Mouse (Mus musculus): ENCODE results near the gene Tmem262. TPM values are rescaled to one million over a fixed set of nuclear protein-coding genes. Genes with fewer than 3 reads are reported as not detected.

The Tmem262 gene
- not detected in 2 replicates for polyA plus RNA-seq (2012; rRNA removed)

DNA sequence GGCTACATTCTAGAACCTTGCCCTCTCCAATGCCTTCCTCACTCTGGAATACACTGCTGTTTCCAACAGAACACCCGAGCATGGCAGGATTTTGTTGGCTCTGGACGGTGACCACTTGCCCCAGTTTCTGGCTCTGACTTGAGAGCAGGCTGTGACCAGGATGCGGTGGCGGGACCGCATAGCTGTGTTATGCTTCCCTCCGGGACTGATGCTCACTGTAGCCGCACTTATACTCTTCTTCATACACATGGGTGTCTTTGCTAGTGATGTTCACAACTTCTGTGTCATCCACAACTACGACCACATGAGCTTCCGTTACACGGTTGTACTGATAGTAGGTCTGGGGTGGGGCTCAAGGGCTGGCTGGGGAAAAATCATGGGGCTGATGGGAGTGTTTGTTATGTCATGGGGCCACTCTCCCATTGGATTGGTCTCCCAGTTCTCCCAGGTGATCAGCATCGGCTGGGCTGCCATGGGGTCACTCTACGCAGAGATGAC, at the start of gene Tmem262:
Gene Tmem262, plus strand, starts transcription at position 51 of the 498 bp plus-strand sequence.

DNA sequence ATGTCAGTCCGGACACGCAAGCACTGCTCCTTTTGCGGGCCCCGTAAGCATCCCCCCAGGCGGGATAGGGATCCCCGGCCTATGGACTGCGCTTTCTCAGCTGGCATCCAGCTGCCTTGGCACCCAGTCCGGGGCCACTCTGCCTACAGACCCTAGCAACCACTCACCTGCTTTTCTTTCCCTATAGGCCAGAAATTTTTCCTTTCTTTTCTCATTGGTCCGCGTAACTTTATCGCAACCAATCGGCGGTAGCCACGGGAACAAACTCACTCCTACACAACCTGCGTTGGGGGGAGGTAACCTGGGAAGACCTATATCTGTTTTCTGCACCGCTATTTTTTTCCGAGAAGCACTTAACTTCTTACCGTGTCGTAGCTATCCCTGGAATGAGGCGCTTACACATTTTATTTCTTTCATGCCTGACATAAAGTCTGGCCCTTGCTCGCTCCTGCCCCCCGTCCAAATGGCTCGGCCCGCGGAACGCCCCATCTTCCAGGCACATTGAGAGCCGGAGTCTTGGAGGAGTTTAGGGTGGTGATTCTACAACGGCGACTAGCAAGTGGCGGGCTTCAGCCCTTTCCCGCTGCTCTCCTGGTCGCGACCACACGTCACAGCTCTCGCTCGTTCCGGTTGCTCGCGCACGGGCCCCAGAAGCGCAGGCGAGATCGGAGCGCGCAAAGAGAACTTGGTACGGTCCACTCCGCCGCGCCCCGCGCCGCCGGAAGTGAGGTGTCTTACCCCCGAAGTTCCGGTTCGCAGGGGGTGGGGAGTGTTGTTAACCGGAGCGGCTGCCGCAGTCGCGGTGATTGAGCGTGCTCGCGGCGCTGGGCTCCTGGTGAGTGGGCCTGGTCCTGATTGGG, 33.3 kb upstream of the Tmem262 start, which contains the start of gene Syvn1:
Gene Syvn1, plus strand, starts transcription at position 283 of the 860 bp plus-strand sequence.

DNA sequence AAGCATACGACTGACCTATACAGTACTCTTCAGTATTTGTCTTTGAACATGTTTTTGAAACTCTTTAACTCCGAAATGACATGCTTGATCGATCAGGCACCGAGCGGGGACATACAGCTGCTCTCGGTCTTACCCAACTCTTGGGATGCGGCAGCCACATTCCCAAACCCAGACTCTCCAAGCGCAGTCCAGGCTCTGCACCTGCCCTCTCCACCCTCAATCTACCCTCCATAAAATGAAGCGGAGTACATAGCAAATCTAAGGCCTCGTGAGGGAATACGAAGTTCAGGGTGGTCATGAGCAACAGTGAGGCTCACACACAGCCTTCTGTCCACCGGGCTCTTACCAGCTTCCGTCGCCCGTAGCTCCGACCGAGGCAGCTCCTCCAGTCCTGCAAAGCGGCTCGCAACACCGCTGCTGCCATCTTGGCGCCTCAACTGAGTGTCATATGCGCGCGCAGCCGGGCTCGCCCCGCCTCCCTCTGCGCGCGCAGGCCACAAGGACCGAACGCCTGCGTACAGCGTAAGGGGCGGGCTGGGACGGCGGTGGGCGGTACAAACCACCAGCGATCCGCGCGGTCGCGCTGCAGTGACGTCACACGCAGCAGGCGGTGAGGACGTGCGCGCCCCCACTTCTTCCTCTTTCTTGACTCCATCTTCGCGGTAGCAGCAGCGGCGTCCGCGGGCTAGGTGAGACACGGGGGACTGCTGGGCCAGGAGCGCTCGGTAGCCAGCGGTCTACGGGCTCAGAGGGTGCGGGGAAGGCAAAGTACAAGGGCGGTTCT, 22.3 kb upstream of the Tmem262 start, which contains the start of the genes Mrpl49 and Fau:
Gene Mrpl49, minus strand, starts transcription at position 473 of the 784 bp plus-strand sequence.
Gene Fau, plus strand, starts transcription at position 532 of the 784 bp plus-strand sequence.

DNA sequence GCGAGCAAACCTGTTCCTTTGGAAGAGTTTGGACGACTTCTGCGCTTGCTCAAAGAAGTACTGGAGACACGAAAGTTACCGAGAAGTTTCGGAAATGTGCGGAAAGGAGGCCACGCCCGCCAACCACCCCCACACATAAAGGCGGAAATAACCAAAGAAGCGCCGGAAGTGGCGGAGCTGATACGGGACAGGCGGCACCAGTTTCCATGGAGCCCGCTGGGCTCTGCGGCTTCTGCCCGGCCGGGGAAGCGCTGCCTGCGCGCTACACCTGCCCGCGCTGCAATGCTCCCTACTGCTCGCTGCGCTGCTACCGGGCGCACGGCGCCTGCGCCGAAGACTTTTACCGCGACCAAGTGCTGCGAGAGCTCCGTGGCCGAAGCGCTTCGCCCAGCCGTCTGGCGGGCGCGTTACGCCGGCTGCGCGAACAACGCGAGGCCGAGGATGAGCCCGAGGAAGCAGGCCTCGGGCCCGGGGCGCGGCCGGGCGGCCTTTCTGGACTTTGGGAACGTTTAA, 18.8 kb upstream of the Tmem262 start, which contains the start of gene Znhit2:
Gene Znhit2, plus strand, starts transcription at position 172 of the 513 bp plus-strand sequence.

DNA sequence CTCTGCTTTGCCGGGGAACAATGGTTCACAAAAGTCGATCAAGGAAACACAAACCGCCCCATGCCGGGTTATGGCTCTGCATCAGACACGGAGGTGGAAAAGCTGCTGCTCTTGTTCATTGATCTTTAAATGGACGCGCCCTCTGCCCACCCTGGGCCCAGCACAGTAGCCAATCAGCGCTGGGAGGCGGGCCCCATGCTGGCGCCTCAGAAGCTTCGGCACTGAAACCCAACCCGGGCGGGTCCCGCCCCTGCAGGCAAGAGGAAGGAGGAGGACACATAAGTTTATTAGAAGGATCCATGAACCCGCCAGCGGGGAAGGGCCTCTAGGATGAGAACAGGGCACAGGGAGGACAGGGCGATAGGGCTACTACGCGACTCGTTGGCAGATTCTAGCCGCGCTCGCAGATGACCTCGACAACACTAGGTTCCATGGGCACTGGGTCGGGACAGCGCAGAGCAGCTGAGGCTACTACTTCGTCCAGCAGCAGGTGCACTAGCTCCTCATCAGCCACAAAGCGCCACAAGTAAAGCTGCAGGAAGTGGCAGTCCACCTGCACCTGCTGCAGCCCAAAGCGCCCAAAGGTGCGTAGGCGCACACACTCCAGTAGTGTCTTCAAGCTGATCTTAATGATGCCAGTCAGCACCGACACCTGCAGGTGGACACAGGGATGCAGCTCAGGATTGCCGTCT, 12.0 kb upstream of the Tmem262 start, which contains the start of gene Tm7sf2:
Gene Tm7sf2, minus strand, starts transcription at position 650 of the 692 bp plus-strand sequence.

DNA sequence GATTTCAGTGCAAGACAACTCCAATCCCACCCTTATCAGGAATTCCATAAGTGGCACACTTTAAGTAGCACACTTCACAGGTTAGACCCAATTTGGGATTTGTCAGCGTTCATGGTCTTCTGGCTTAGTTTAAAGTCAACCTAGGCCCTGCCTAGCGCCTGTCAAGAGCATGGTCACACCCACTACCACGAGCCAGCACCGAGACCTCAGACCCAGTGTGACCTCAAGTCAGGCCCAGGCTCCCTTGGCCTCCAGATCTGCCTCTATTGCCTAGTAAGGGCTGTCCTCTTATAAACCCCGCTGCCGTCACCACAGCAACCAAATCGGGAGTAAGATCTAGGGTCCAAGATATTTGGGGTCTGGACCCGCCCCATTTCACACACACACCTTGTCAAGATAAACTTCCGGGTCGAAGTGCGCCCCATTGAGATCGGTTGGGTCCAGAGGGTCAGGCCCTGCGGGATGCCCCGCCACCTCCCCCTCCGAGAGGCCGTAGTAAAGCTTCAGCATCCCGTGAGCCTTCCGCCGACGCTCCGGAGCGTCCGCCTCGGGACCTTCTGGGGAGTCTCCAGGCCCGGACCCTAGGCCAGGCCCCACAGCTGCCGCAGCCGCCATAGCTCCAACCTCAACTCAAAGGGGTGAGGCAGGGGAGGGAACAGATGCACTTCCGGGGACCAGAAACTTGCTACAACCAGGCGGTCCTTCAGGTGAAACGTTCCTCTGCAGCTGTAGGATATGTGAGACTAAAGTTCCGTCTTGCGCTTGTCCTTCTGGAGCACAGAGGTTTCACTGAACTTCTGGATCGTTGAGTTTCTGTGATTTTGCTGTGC, 3.1 kb upstream of the Tmem262 start, which contains the start of gene Vps51:
Gene Vps51, minus strand, starts transcription at position 668 of the 830 bp plus-strand sequence.

DNA sequence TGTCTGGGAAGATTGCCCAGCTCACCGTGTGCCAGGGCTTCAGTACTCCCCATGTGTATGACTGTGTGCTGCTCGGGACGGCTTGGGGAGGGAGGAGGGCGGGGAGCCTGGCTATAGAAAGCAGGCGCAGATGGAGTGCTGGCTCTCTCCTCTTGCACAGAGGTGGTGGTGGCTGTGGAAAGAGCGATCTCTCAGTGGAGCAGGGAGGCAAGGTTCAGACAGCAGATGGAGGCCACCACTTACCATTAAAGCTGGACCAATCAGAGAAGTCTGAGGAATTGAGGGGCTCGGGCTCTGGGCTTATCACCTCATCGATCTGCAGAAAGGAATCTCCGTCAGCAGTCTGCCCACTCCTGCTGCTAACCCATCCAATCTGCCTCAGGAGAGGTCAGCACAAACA, 2.3 kb downstream of the Tmem262 start, which contains the start of gene Gm28374:
Gene Gm28374, minus strand, starts transcription at position 101 of the 400 bp plus-strand sequence.

DNA sequence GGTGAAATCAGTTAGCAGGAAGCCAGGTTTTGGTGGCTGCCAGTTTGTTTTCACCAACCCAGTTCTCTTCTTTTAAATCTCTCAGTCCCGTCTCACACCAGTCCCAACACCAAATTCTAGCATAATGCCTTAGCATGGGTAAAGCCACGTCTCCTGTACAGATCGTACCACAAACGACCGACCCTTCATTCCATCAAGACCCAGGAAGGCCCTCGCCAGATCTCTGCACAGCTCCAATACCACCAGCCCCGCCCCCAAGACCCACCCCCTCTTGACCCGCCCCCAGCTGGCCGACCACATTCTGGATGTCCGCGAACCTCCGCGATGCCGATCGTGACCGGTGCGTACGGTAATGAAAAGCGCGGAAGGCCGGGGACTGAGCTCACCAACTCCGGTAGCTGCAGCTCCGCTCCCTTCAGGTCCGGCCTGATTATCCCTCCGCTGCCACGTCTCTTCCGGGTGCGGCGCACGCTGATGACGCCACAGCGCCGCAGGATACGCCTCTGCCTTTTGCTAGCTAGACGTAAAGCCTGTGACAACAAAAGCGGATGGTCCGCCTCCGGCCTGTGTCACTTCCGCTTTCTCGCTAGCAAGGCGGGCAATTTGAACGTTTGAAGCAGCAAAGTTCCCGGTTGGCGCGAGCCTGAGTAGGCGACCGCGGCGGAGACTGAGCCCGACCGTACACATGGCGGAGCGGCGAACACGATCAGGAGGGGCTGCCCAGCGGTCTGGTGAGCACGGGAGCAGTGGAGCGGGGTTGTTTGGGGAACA, 4.8 kb downstream of the Tmem262 start, which contains the start of the genes Zfpl1 and Cdca5:
Gene Zfpl1, minus strand, starts transcription at position 479 of the 771 bp plus-strand sequence.
Gene Cdca5, plus strand, starts transcription at position 506 of the 771 bp plus-strand sequence.

DNA sequence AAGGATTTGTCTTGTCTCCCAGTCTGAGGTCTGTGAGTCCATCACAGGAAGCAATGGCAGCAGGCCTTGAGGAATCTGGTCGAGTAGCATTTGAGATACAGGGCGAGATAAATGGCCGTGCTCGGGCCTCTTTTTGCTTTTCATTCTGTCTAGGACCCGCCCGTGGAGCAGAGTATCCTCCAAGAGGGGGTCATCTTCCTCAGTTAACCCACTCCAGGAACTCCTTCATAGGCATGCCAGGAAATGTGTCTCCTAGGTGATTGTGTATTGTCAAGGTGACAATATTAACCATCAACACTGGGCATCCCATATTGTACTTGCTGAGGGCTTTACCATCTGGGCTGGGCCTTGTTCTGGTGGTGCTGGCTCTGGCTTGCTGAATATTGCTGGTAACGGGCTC, 14.3 kb downstream of the Tmem262 start, which contains the start of gene AC131692.1:
Gene AC131692.1, plus strand, starts transcription at position 301 of the 400 bp plus-strand sequence.

DNA sequence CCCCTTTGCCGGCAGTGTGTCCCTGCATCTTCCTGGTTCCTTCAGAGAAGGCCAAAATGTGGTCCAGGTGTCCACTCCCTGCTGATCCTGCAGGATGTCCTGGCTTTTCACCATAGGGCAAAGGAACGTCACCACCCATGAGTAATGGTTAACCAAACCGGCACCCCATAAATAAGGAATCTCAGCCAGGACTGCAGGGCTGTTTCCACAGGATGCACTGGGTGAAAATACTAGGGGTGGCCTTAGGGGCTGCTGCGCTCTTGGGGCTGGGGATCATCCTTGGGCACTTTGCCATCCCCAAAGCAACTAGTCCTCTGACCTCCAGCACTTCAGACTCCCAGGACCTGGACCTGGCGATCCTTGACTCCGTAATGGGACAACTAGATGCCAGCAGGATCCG, 25.8 kb downstream of the Tmem262 start, which contains the start of gene Naaladl1:
Gene Naaladl1, plus strand, starts transcription at position 197 of the 400 bp plus-strand sequence.

DNA sequence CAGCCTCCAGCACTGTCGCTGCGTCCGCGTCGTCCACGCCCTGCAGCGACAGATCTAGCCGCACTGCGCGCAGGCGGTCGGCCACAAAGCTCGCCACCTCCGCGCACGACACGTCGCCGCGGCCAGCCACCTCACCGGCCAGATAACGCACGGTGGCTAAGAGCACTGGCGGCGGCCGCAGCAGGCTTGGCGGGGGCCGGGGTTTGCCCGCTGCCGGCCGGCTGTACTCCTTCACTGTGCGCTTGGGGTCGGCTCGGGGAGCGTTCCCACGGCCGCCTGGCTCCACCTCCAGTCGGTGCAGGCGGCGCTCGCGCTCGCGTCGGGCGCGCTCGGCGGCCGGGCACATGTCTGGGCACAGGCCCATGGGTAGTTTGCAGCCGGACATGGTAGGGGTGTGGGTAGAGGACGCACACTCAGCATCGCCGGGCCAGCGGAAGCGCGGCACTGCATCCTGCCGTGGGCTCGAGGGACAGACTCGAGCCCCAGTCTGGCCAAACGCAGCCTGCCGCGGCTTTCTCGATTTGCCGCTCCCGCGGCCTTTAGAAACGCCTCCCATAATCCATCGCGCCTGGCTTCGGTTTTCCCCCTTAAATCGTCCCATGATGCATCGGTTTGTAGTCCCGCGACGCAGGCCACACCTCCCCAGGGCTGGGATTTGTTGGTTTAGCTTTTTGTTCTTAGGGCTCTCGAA, 38.3 kb downstream of the Tmem262 start, which contains the start of gene Sac3d1:
Gene Sac3d1, minus strand, starts transcription at position 665 of the 691 bp plus-strand sequence.

DNA sequence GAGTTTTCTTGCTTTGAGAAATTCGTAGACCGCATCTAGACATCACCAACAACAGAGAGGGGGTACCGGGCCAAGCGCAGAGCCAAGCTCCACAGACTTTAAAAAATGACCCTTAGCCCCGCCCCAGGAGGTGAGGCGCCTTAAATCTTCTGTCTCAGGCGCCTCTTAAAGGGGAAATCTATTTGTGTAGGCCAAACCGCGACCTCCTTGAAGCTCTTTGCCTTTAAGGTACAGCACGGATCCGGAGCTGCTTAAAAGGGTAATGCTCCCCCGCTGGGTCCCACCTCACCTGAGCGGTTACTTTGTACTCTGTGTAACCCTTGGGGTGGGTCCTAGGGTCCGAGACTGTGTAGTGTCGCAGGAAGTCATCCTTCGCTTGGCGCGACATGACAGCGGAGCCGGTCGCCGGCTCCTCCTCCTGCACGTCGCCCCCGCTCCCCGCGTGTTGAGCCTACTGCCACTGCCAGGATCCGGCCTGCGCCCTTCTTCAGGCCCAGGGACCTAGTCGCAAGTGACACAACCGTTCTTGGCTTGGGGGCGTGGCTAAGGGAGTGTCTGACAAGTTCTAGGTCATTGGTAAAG, 48.0 kb downstream of the Tmem262 start, which contains the start of gene Snx15:
Gene Snx15, minus strand, starts transcription at position 545 of the 582 bp plus-strand sequence.

Other genes starting within 250 kb of the Tmem262 start
- 5.5 and 6.7 TPM in 2 replicates for gene Frmd8, start 204.8 kb upstream of the Tmem262 start, polyA plus RNA-seq (2012; rRNA removed)
- gene Slc25a45, start 202.2 kb upstream of the Tmem262 start, polyA plus RNA-seq (2012; rRNA removed): 10.8 and 11.3 TPM in 2 replicates
- gene Tigd3, start 185.9 kb upstream of the Tmem262 start, polyA plus RNA-seq (2012; rRNA removed): 1.1 and 1.4 TPM in 2 replicates
- gene Dpf2, start 167.0 kb upstream of the Tmem262 start, polyA plus RNA-seq (2012; rRNA removed): 31.6 and 33.1 TPM in 2 replicates
- gene Cdc42ep2, start 155.2 kb upstream of the Tmem262 start, polyA plus RNA-seq (2012; rRNA removed): 3.1 and 3.5 TPM in 2 replicates
- gene Pola2, start 115.8 kb upstream of the Tmem262 start, polyA plus RNA-seq (2012; rRNA removed): 32.2 and 32.9 TPM in 2 replicates
- gene Slc22a20, start 93.9 kb upstream of the Tmem262 start, polyA plus RNA-seq (2012; rRNA removed): 0.05 and 0.07 TPM in 2 replicates
- 16.0 and 18.9 TPM in 2 replicates for gene Capn1, start 64.1 kb upstream of the Tmem262 start, polyA plus RNA-seq (2012; rRNA removed)
- 12.0 and 13.7 TPM in 2 replicates for gene Syvn1, start 33.5 kb upstream of the Tmem262 start, polyA plus RNA-seq (2012; rRNA removed)
- gene Mrpl49, start 22.2 kb upstream of the Tmem262 start, polyA plus RNA-seq (2012; rRNA removed): 22.4 and 23.7 TPM in 2 replicates
- 1,008 and 1,075 TPM in 2 replicates for gene Fau, start 22.2 kb upstream of the Tmem262 start, polyA plus RNA-seq (2012; rRNA removed)
- 18.6 and 20.3 TPM in 2 replicates for gene Znhit2, start 18.8 kb upstream of the Tmem262 start, polyA plus RNA-seq (2012; rRNA removed)
- gene Tm7sf2, start 11.7 kb upstream of the Tmem262 start, polyA plus RNA-seq (2012; rRNA removed): 74.1 and 93.2 TPM in 2 replicates
- 20.2 and 24.9 TPM in 2 replicates for gene Vps51, start 2.8 kb upstream of the Tmem262 start, polyA plus RNA-seq (2012; rRNA removed)
- 0.26 and 0.29 TPM in 2 replicates for gene Gm28374, start 2.2 kb downstream of the Tmem262 start, polyA plus RNA-seq (2012; rRNA removed)
- gene Zfpl1, start 4.9 kb downstream of the Tmem262 start, polyA plus RNA-seq (2012; rRNA removed): 18.7 and 21.2 TPM in 2 replicates
- 11.0 and 11.4 TPM in 2 replicates for gene Cdca5, start 5.0 kb downstream of the Tmem262 start, polyA plus RNA-seq (2012; rRNA removed)
- gene AC131692.1, start 14.4 kb downstream of the Tmem262 start, polyA plus RNA-seq (2012; rRNA removed): 0.14 and 0.23 TPM in 2 replicates
- 2.1 TPM in 2 replicates for gene Naaladl1, start 25.7 kb downstream of the Tmem262 start, polyA plus RNA-seq (2012; rRNA removed)
- gene Sac3d1, start 38.6 kb downstream of the Tmem262 start, polyA plus RNA-seq (2012; rRNA removed): 12.5 and 12.8 TPM in 2 replicates
- 32.0 and 35.8 TPM in 2 replicates for gene Snx15, start 48.3 kb downstream of the Tmem262 start, polyA plus RNA-seq (2012; rRNA removed)
- 1.4 and 1.5 TPM in 2 replicates for gene Batf2, start 61.0 kb downstream of the Tmem262 start, polyA plus RNA-seq (2012; rRNA removed)
- gene Arl2, start 61.5 kb downstream of the Tmem262 start, polyA plus RNA-seq (2012; rRNA removed): 16.7 and 18.5 TPM in 2 replicates
- 0.05 TPM in 2 replicates for gene Majin, start 104.4 kb downstream of the Tmem262 start, polyA plus RNA-seq (2012; rRNA removed)
- gene Gpha2, start 146.3 kb downstream of the Tmem262 start, polyA plus RNA-seq (2012; rRNA removed): not detected in 2 replicates
- gene Ppp2r5b, start 155.8 kb downstream of the Tmem262 start, polyA plus RNA-seq (2012; rRNA removed): 4.8 and 5.2 TPM in 2 replicates
- gene Atg2a, start 161.6 kb downstream of the Tmem262 start, polyA plus RNA-seq (2012; rRNA removed): 5.6 and 6.8 TPM in 2 replicates
- gene Ehd1, start 196.7 kb downstream of the Tmem262 start, polyA plus RNA-seq (2012; rRNA removed): 57.5 and 76.1 TPM in 2 replicates
- 4.2 and 5.4 TPM in 2 replicates for gene Cdc42bpg, start 226.4 kb downstream of the Tmem262 start, polyA plus RNA-seq (2012; rRNA removed)

Data from liver, embryonic 18 days (tissue).